Mouse (Mus musculus) forebrain, embryonic 16.5 days (tissue): Measurements from ENCODE around the gene Mogs. TPM values are rescaled to one million over a fixed set of nuclear protein-coding genes. Genes with fewer than 3 reads are reported as not detected.

Source experiments
- ATAC-seq: fragments of 200-750 bp; cut with Nextera tagmentation; 2 replicates; pipeline ENCODE4 v1.8.0; 2017; ENCODE audit warnings: mild to moderate bottlenecking, moderate library complexity
- H3K27ac ChIP-seq: fragments of 300-500 bp; sonication (generic); 2 replicates; pipeline ENCODE4 v1.5.1; 2014; ENCODE audit warnings: low read length, control low read depth
- H3K27me3 ChIP-seq: fragments of 300-500 bp; sonication (generic); replicated peaks from 2 replicates; pipeline ENCODE4 v1.6.1; 2014; ENCODE audit warnings: low read length; ENCODE audit not compliant: control insufficient read depth, insufficient read depth
- H3K36me3 ChIP-seq: fragments of 300-500 bp; sonication (generic); 2 replicates; pipeline ENCODE4 v1.6.1; 2014; ENCODE audit not compliant: control insufficient read depth, insufficient read depth
- H3K4me1 ChIP-seq: fragments of 300-500 bp; sonication (generic); replicated peaks from 2 replicates; pipeline ENCODE4 v1.6.1; 2014; ENCODE audit warnings: low read length; ENCODE audit not compliant: control insufficient read depth, insufficient read depth
- H3K4me2 ChIP-seq: fragments of 300-500 bp; sonication (generic); 2 replicates; pipeline ENCODE4 v1.6.1; 2014; ENCODE audit warnings: mild to moderate bottlenecking, low read length, control low read depth
- H3K4me3 ChIP-seq: fragments of 300-500 bp; sonication (generic); replicated peaks from 2 replicates; pipeline ENCODE4 v1.5.1; 2014; ENCODE audit warnings: mild to moderate bottlenecking, low read length, control low read depth
- H3K9ac ChIP-seq: fragments of 300-500 bp; sonication (generic); replicated peaks from 2 replicates; pipeline ENCODE4 v1.6.1; 2014; ENCODE audit warnings: low read depth, low read length, control low read depth
- H3K9me3 ChIP-seq: fragments of 300-500 bp; sonication (generic); 2 replicates; pipeline ENCODE4 v1.6.1; 2016; ENCODE audit warnings: low read length; ENCODE audit not compliant: control insufficient read depth
- WGBS: fragments of 180-500 bp; shearing (Covaris S2); extraction: QIAGEN DNeasy Blood & Tissue Kit; methylation state at CpG from one replicate; pipeline ENCODE4 v1.1.7; 2014; 5-methylcytosine and 5-hydroxymethylcytosine counted together
- polyA plus RNA-seq: library from polyadenylated mRNA; unstranded; fragments of >200 nt; fragmentation: Nextera tagmentation; extraction: Ambion mirVana; gene quantifications from 2 replicates; pipeline ENCODE4 v1.2.1, GENCODE M21; 2015

Gene Mogs
- polyA plus RNA-seq, 1 experiment from 2014 or later = 21.8 TPM

GRCm38 (mm10) chr6:83107566-83108400 is 7.5 kb upstream of the Mogs start:
- 32% methylated on average over 12 of the region's 13 CpGs for WGBS

GRCm38 (mm10) chr6:83108762-83109668 is 6.3 kb upstream of the Mogs start, which contains the start of gene Mrpl53:
Mrpl53 (plus strand) TSS chr6:83109040.
- peak within 1 kb of the TSS; percentile 96 for H3K4me3 ChIP-seq
- peak; percentile 79 for ATAC-seq
- WGBS = under 1% methylated on average over 76 of the region's 76 CpGs
- H3K27ac ChIP-seq = peak within 1 kb of the TSS; percentile 72
- peak within 1 kb of the TSS; percentile 93 for H3K9ac ChIP-seq
- H3K9me3 ChIP-seq = no peaks in the 10 kb centered on the region
- peak within 1 kb of the TSS; percentile 96 for H3K4me2 ChIP-seq
- H3K4me1 ChIP-seq = peaks cover 20% of the 10 kb centered on the region
- no peaks in the 10 kb centered on the region for H3K36me3 ChIP-seq
- no peaks in the 10 kb centered on the region for H3K27me3 ChIP-seq

More at GRCm38 (mm10) chr6:83107566-83108400, 7.5 kb upstream of the Mogs start:
- Histone ChIP-seq H3K27me3 (no peaks in the 10 kb centered on the region), H3K4me2 (peak overlapping the region; percentile 96), H3K27ac (peak overlapping the region; percentile 72; the same call in 1 of the 2 replicates), H3K4me1 (peaks cover 28% of the 10 kb centered on the region), H3K36me3 (no peaks in the 10 kb centered on the region), H3K9me3 (no peaks in the 10 kb centered on the region), H3K9ac (peak overlapping the region; percentile 93; the same call in 1 of the 2 replicates), H3K4me3 (peak overlapping the region; percentile 96)
- no peak for ATAC-seq

- no peak overlapping the region for H3K4me3 ChIP-seq
Measured at GRCm38 (mm10) chr6:83111510-83112136, 3.7 kb upstream of the Mogs start.

GRCm38 (mm10) chr6:83115682-83116372 is 531 bp downstream of the Mogs start:
- ATAC-seq = peak; percentile 19
- Histone ChIP-seq H3K9ac (peak overlapping the region; percentile 94), H3K9me3 (no peaks in the 10 kb centered on the region), H3K4me3 (peak overlapping the region; percentile 90), H3K27ac (peak overlapping the region; percentile 71), H3K27me3 (no peaks in the 10 kb centered on the region), H3K4me1 (peaks cover 37% of the 10 kb centered on the region), H3K36me3 (peaks cover 13% of the 10 kb centered on the region; the same call in 1 of the 2 replicates), H3K4me2 (peak overlapping the region; percentile 97)
- 2% methylated on average over 36 of the region's 48 CpGs for WGBS

More at GRCm38 (mm10) chr6:83111510-83112136, 3.7 kb upstream of the Mogs start:
- Histone ChIP-seq H3K27ac (no peak overlapping the region), H3K9me3 (no peaks in the 10 kb centered on the region), H3K4me2 (no peak overlapping the region), H3K4me1 (peaks cover 36% of the 10 kb centered on the region), H3K27me3 (no peaks in the 10 kb centered on the region), H3K9ac (no peak overlapping the region), H3K36me3 (no peaks in the 10 kb centered on the region)
- ATAC-seq = no peak
- 94% methylated on average over 4 of the region's 4 CpGs for WGBS

GRCm38 (mm10) chr6:83116373-83117164 is 1.3 kb downstream of the Mogs start:
- peak overlapping the region; percentile 94 for H3K9ac ChIP-seq
- H3K4me1 ChIP-seq = peaks cover 37% of the 10 kb centered on the region
- H3K4me3 ChIP-seq = peak overlapping the region; percentile 90
- H3K4me2 ChIP-seq = peak overlapping the region; percentile 97
- 80% methylated on average over 11 of the region's 11 CpGs for WGBS
- no peaks in the 10 kb centered on the region for H3K27me3 ChIP-seq
- no peak for ATAC-seq
- no peaks in the 10 kb centered on the region for H3K9me3 ChIP-seq
- no peak overlapping the region for H3K27ac ChIP-seq
- peaks cover 13% of the 10 kb centered on the region; the same call in 1 of the 2 replicates for H3K36me3 ChIP-seq

GRCm38 (mm10) chr6:83117165-83117438 is 1.8 kb downstream of the Mogs start:
- Histone ChIP-seq H3K4me3 (no peak overlapping the region), H3K9me3 (no peaks in the 10 kb centered on the region), H3K4me1 (peaks cover 37% of the 10 kb centered on the region), H3K27me3 (no peaks in the 10 kb centered on the region), H3K27ac (no peak overlapping the region), H3K9ac (no peak overlapping the region), H3K4me2 (no peak overlapping the region), H3K36me3 (peaks cover 13% of the 10 kb centered on the region; the same call in 1 of the 2 replicates)
- ATAC-seq = no peak
- WGBS = 83% methylated on average over 4 of the region's 4 CpGs

GRCm38 (mm10) chr6:83117616-83118015 is 2.3 kb downstream of the Mogs start:
- Histone ChIP-seq H3K4me1 (peaks cover 41% of the 10 kb centered on the region), H3K27me3 (no peaks in the 10 kb centered on the region), H3K4me2 (no peak overlapping the region), H3K27ac (no peak overlapping the region), H3K9me3 (no peaks in the 10 kb centered on the region), H3K4me3 (no peak overlapping the region), H3K9ac (no peak overlapping the region), H3K36me3 (peaks cover 13% of the 10 kb centered on the region; the same call in 1 of the 2 replicates)
- ATAC-seq = no peak
- 91% methylated on average over 13 of the region's 13 CpGs for WGBS

- no peaks in the 10 kb centered on the region for H3K9me3 ChIP-seq
- H3K27ac ChIP-seq = no peak overlapping the region
- no peak for ATAC-seq
- H3K4me1 ChIP-seq = peaks cover 47% of the 10 kb centered on the region
- no peak overlapping the region for H3K4me2 ChIP-seq
- H3K4me3 ChIP-seq = no peak overlapping the region
- H3K9ac ChIP-seq = no peak overlapping the region
- peaks cover 13% of the 10 kb centered on the region; the same call in 1 of the 2 replicates for H3K36me3 ChIP-seq
- WGBS = 78% methylated on average over 11 of the region's 11 CpGs
- H3K27me3 ChIP-seq = no peaks in the 10 kb centered on the region
Measured at GRCm38 (mm10) chr6:83118369-83118768, 3.1 kb downstream of the Mogs start.
